Mouse (Mus musculus): ENCODE measurements around the gene Hspa1a. TPM values are rescaled to one million over a fixed set of nuclear protein-coding genes. Genes with fewer than 3 reads are reported as not detected.
"Not testable (repeated sequence)": the region's sequence is repeated elsewhere in the genome, so short reads cannot be mapped to it uniquely, and the experiment has no call there.

Gene Hspa1a
- polyA plus RNA-seq, 1 experiment from 2014 or later: 8.4 TPM

DNA sequence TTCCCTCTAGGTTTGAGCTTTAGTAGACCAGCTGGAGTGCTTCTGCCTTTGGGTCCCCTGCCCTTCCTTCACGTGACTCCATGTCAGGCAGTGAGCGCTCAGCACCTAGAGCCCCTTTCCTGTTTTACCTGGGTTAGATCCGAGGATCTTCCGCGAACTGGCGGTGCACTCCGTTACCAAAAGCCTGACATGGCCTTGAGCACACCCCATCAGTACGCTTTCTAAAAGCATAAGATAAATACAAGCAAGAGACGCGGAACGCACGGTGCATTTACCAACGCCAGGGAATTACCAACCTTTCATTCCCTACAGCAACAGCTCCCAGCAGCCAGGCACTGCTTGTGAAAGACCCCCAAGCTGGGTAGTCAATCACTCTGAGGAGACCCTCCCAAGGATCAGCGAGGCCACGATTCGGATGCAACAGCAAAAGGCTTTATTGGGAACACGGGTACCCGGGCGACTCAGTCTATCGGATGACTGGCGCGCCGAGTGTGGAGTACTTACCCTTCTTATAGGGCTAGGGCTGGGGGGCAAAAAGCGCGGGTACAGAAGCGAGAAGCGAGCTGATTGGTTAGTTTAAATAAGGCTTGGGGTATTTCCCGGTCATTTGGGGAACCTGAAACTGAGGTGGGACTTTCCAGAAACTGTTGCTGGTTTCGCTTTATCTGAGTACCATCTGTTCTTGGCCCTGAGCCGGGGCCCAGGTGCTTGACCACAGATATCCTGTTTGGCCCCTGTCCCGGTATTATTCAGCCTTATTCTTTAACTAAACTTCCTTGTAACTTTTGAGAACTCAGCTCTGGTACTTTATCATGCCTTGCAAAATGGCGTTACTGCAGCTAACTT, 28.1 kb upstream of the Hspa1a start:
- Histone ChIP-seq H3K36me3 (peaks cover 47% of the 10 kb centered on the region), H3K4me2 (peak overlapping the region; percentile 96), H3K9ac (peak overlapping the region; percentile 95), H3K4me1 (peaks cover 51% of the 10 kb centered on the region), H3K27ac (peak overlapping the region; percentile 99), H3K4me3 (replicated peaks) (peak overlapping the region; percentile 82)
- not testable (repeated sequence) for H3K9me3 ChIP-seq (replicated peaks); H3K27me3 ChIP-seq; ATAC-seq (replicated peaks; ENCODE audit: low FRiP score)
- WGBS: 16% methylated on average over 30 of the region's 32 CpGs

DNA sequence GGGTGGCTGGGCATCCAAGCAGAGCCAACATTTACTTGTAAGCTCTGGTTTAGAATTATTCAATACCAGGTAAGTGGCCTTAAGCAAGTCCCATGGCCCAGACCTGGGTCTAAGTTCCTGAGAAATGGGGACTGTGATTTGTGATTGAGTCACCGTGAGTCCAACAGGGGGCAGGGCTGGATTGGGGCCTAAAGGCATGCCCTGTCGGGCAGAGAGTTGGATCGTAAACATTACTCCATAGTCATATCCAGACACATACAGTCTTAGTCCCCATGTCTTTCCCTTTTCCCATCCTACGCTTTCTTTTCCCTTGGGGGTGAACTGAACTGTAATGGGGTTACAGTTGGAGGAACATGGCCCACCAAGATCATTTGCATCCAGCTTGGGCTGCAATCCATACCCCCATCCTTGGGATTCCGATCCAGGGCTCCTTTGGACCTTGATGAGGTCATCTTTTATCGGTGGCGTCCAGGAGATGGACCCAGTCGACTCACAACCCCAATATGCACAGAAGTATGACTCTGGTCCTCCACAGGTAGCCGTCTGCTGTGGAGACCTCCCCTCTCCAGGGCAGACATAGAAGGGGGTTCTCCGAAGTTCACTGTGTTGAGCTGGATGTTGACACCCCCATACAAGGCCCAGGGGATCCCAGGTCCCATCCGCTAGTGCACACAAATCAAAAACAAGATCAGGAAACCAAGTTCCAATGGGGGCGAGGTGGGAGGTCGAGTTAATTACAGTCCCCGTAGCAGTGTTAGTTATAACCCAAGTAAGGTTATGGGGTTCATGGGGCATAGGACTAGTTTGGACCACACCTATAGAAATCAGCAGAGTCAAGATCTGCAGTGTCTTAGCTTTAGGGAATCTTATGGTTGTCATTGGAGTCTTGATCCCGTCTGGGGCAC, 26.8 kb upstream of the Hspa1a start:
- WGBS: 92% methylated on average over 15 of the region's 15 CpGs
- H3K9ac ChIP-seq: no peak overlapping the region
- no peak for ATAC-seq (replicated peaks; ENCODE audit: low FRiP score)
- H3K4me3 ChIP-seq (replicated peaks): peak overlapping the region; percentile 82; the same call in 1 of the 2 replicates
- peaks cover 34% of the 10 kb centered on the region for H3K36me3 ChIP-seq
- no peaks in the 10 kb centered on the region for H3K9me3 ChIP-seq (replicated peaks)
- H3K27ac ChIP-seq: no peak overlapping the region
- H3K4me1 ChIP-seq: peaks cover 51% of the 10 kb centered on the region
- peak overlapping the region; percentile 96 for H3K4me2 ChIP-seq
- no peaks in the 10 kb centered on the region for H3K27me3 ChIP-seq

DNA sequence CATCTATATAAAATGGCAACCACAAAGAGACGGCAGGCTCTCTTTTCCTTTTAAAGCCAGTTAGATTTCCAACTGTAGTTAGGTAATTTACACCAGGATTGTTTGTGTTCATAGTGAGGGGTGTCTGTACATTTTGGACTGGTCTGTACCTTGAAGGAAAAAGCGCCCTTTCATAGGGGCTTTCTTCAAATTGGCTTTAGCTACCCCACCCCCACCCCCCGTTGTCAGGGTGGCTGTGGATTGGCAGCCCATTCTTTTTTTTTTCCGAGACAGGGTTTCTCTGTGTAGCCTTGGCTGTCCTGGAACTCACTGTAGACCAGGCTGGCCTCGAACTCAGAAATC, 25.2 kb upstream of the Hspa1a start:
- 89% methylated on average over 5 of the region's 5 CpGs for WGBS
- H3K4me2 ChIP-seq: peak overlapping the region; percentile 23; the same call in 1 of the 2 replicates

DNA sequence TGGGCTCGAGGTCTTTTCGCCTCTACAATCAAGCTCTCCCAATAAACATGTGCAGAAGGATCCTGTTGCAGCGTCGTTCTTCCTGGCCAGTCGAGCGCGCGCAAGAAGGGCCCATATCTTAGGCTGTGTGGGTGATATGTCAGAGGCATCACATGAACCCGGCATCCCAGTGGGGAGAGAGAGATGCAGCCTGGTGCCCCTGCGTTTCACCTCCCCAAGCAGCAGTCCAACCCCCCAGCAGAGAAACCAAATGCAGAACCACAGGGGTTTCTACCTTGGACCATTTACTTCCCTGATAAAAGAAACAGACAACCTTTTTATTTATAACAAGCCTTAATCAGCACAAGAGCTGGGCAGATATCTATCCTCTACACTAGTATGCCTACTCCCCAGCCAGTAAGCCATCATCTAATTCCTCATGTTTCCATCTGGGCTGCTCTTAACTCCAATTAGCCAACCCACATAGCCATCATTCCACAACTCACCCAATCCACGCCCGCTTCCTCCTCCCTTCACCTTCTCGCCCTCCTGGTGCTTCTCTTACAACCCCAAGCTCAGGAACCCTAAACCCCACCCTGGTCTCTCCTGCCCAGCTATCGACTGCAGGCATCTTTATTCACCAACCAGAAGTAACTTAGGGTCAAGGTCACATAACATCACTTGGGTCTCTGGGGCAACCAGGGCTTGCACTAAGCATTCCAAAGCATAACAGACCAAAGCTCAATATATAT, 24.6 kb upstream of the Hspa1a start:
- ATAC-seq (replicated peaks; ENCODE audit: low FRiP score): no peak
- Histone ChIP-seq H3K9ac (0 out of 2 replicates have a peak overlapping the region, but pooled peaks have one; percentile 14), H3K27ac (no peak overlapping the region), H3K4me2 (peak overlapping the region; percentile 23), H3K4me1 (peaks cover 31% of the 10 kb centered on the region), H3K27me3 (no peaks in the 10 kb centered on the region), H3K4me3 (replicated peaks) (no peak overlapping the region), H3K36me3 (peaks cover 45% of the 10 kb centered on the region), H3K9me3 (replicated peaks) (no peaks in the 10 kb centered on the region)
- WGBS: 76% methylated on average over 13 of the region's 14 CpGs

More for the DNA sequence above, 25.2 kb upstream of the Hspa1a start:
- Histone ChIP-seq H3K4me1 (peaks cover 34% of the 10 kb centered on the region), H3K36me3 (peaks cover 39% of the 10 kb centered on the region), H3K4me3 (replicated peaks) (no peak overlapping the region; the same call in 1 of the 2 replicates), H3K9me3 (replicated peaks) (no peaks in the 10 kb centered on the region), H3K27ac (no peak overlapping the region), H3K27me3 (no peaks in the 10 kb centered on the region), H3K9ac (no peak overlapping the region)
- no peak for ATAC-seq (replicated peaks; ENCODE audit: low FRiP score)

DNA sequence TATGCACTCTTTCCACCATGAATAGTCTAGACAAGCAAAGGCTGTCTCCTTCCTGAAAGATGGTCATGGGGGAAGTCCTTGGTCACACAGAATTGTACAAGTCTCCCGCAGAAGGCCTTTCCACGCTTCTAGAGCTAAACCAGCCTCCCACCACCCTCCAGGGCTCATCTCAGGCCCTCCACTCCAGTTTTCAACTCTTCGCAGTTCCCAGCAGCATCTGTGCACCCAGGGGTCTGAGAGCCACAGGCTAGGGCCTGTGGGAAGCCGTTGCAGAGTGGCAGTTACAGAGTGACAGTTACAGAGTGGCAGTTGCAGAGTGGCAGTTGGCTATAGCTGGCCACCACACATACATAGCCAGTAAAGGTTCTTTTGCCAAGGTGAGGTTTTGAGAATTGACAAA, 24.0 kb upstream of the Hspa1a start:
- not testable (repeated sequence) for H3K9me3 ChIP-seq (replicated peaks); H3K4me3 ChIP-seq (replicated peaks); H3K27me3 ChIP-seq; H3K27ac ChIP-seq; ATAC-seq (replicated peaks; ENCODE audit: low FRiP score); H3K4me2 ChIP-seq; H3K9ac ChIP-seq
- H3K36me3 ChIP-seq: peaks cover 51% of the 10 kb centered on the region
- WGBS: over 99% methylated on average over 4 of the region's 4 CpGs
- peaks cover 31% of the 10 kb centered on the region for H3K4me1 ChIP-seq

DNA sequence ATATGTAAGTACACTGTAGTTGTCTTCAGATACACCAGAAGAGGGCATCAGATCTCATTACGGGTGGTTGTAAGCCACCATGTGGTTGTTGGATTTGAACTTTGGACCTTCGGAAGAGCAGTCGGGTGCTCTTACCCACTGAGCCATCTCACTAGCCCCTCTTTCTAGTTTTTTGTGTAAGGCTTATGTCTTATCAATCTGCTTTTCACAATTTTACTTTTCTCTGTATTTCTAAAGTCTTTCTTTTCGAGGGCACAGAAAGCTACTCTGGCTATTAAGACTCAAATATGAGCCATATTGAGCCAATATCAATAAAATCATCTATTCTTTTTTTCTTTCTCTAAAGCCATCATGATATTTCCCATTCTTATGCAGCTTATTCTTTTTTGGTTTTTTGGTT, 23.2 kb upstream of the Hspa1a start:
- H3K4me3 ChIP-seq (replicated peaks); H3K27me3 ChIP-seq; H3K9ac ChIP-seq; ATAC-seq (replicated peaks; ENCODE audit: low FRiP score); H3K4me2 ChIP-seq; H3K27ac ChIP-seq; H3K9me3 ChIP-seq (replicated peaks): not testable (repeated sequence)
- peaks cover 58% of the 10 kb centered on the region for H3K36me3 ChIP-seq
- WGBS: 93% methylated on average over 4 of the region's 4 CpGs
- peaks cover 31% of the 10 kb centered on the region for H3K4me1 ChIP-seq

DNA sequence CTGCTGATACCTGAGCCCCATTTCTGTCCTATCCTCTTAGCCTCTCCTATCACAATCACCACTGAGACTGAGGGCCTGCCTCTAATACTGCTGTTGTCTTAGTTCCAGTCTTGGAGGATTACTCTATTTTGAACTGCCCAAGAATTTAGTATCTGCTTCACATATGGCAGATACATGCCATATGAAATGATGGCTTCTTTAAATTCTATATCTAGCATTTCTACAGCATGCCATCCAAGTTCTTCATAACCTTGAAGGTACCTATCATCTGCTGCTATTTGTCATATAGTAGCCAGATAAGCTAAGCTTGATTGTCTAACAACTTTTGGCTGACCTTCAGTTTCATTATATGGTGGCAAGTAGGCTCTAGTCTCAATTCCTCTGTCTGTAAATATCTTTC, 22.8 kb upstream of the Hspa1a start:
- H3K9me3 ChIP-seq (replicated peaks): no peaks in the 10 kb centered on the region
- ATAC-seq (replicated peaks; ENCODE audit: low FRiP score): no peak
- no peaks in the 10 kb centered on the region for H3K27me3 ChIP-seq
- H3K27ac ChIP-seq: no peak overlapping the region
- H3K4me1 ChIP-seq: peaks cover 28% of the 10 kb centered on the region
- no peak overlapping the region for H3K4me2 ChIP-seq
- H3K36me3 ChIP-seq: peaks cover 61% of the 10 kb centered on the region
- no peak overlapping the region for H3K9ac ChIP-seq
- H3K4me3 ChIP-seq (replicated peaks): no peak overlapping the region

DNA sequence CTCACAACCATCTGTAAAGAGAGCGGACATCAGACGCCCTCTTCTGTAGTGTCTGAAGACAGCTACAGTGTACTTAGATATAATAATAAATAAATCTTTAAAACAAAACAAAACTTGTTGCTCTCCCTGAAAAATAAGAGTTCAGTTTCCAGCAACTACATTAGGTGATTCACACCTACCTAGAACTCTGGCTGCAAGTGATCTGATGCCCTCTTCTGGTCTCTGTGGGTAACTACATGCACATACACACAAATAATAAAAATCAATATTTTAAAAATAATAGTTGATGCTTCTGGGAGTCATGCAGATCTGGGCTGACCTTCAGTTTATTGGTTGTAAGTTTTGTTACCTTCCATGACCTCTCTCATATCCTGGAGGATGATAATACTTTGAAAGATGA, 12.3 kb upstream of the Hspa1a start:
- Histone ChIP-seq H3K4me2 (no peak overlapping the region), H3K36me3 (peaks cover 35% of the 10 kb centered on the region), H3K9me3 (replicated peaks) (no peaks in the 10 kb centered on the region), H3K4me1 (peaks cover 34% of the 10 kb centered on the region), H3K9ac (no peak overlapping the region), H3K27me3 (no peaks in the 10 kb centered on the region), H3K27ac (no peak overlapping the region), H3K4me3 (replicated peaks) (no peak overlapping the region)
- WGBS: 70% methylated on average over 2 of the region's 2 CpGs
- ATAC-seq (replicated peaks; ENCODE audit: low FRiP score): no peak

DNA sequence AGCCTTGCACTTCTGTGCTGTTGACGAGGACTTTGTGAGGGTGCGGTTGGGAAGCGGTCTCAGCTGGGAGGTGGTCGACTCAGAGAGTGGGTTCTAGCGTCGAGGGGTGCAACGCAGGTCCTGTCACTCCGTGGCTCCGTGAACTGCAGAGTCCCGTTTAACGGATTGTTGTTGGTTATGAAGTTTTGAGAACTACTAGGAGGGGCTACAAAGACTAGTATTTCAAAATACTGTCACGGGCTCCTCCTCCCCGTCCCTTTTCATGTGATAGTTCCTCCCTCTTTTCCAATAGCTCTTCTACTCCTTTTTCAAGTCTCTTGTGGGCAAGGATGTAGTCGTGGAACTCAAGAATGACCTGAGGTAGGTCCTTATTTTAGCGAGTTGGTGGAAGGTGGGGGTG, 10.4 kb upstream of the Hspa1a start:
- no peak; the same call in 1 of the 2 replicates for ATAC-seq (replicated peaks; ENCODE audit: low FRiP score)
- H3K4me2 ChIP-seq: peak overlapping the region; percentile 84
- peaks cover 25% of the 10 kb centered on the region for H3K36me3 ChIP-seq
- peak overlapping the region; percentile 96 for H3K9ac ChIP-seq
- no peaks in the 10 kb centered on the region for H3K9me3 ChIP-seq (replicated peaks)
- no peaks in the 10 kb centered on the region for H3K27me3 ChIP-seq
- WGBS: 0% methylated on average over 15 of the region's 15 CpGs
- peak overlapping the region; percentile 100 for H3K27ac ChIP-seq
- H3K4me3 ChIP-seq (replicated peaks): peak overlapping the region; percentile 93
- peaks cover 34% of the 10 kb centered on the region for H3K4me1 ChIP-seq

DNA sequence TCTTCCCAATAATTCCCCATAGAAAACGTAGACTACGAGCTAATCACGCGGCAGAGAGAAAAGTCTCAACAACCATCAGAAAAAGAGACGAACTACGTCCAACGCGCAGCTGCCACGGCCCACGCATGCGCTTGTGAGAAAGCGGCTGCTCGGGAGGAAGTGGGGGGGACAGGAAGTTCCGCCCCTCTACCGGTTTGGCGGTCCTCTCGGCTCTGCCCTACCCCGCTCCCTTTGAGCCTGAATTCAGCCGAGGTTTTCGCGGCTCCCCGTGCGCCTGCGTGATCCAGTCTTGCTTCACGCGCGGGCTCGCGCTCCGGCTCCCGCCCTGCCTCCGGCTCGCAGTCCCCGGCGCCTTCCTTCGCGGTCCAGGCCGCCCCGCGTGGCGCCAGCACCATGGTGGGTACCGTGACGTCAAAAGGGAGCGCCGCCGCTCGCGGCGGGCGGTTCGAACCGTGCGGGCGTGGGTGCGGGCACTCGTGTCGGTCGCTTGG, 9.8 kb upstream of the Hspa1a start, which contains the start of gene Lsm2:
TSS of gene Lsm2 (plus strand) at position 173 of the 491 bp plus-strand sequence.
- peak; percentile 92 for ATAC-seq (replicated peaks; ENCODE audit: low FRiP score)
- Histone ChIP-seq H3K4me1 (peaks cover 34% of the 10 kb centered on the region), H3K36me3 (peaks cover 28% of the 10 kb centered on the region), H3K27ac (peak within 1 kb of the TSS; percentile 100), H3K4me3 (replicated peaks) (peak within 1 kb of the TSS; percentile 93), H3K27me3 (no peaks in the 10 kb centered on the region), H3K9ac (peak within 1 kb of the TSS; percentile 96), H3K9me3 (replicated peaks) (no peaks in the 10 kb centered on the region), H3K4me2 (peak within 1 kb of the TSS; percentile 84)
- under 1% methylated on average over 58 of the region's 58 CpGs for WGBS

DNA sequence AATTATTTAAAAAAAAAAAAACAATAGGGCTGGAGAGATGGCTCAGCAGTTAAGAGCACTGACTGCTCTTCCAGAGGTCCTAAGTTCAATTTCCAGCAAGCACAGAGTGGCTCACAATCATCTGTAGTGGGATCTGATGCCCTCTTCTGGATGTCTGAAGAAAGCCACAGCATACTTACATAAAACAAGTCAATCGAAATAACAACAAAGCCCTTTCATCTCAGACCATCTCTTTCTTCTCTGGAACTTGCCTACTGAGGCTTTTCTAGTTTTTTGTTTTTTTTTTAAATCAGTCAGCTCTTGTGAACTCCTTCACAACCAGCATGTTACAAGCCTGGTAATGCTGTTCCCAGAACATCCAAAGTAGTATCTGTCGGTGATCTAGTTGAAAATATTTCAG, 8.7 kb upstream of the Hspa1a start:
- Histone ChIP-seq H3K9me3 (replicated peaks) (no peaks in the 10 kb centered on the region), H3K4me1 (peaks cover 34% of the 10 kb centered on the region), H3K27me3 (no peaks in the 10 kb centered on the region), H3K27ac (peak overlapping the region; percentile 100), H3K4me2 (peak overlapping the region; percentile 84), H3K4me3 (replicated peaks) (peak overlapping the region; percentile 93), H3K36me3 (peaks cover 17% of the 10 kb centered on the region), H3K9ac (peak overlapping the region; percentile 96)
- WGBS: 20% methylated on average over 2 of the region's 2 CpGs
- no peak for ATAC-seq (replicated peaks; ENCODE audit: low FRiP score)
